Mouse (Mus musculus) layer of hippocampus, postnatal 10 days (tissue): ENCODE results near the gene Akt1s1. TPM values are rescaled to one million over a fixed set of nuclear protein-coding genes. Genes with fewer than 3 reads are reported as not detected.
A peak's percentile ranks its signal among the peaks of the same experiment; 100 is the strongest.

ENCODE experiments used
- DNase-seq, 2 experiments: peaks; one replicate each; pipeline ENCODE4 v3.0.0; 2021; ENCODE audit warnings: low spot score in 2 of 2
- long read RNA-seq: library from polyadenylated mRNA; stranded (forward); transcript quantifications from one replicate; pipeline ENCODE4 v2.0.0, GENCODE M21; 2023
- total RNA-seq, 2 experiments: library from RNA; stranded (reverse); gene quantifications; 2 replicates each; pipeline ENCODE4 v1.2.3; 2021

Akt1s1 gene
- 10 to 100 TPM; 85.8 to 95.5 TPM for total RNA-seq
- long read RNA-seq, transcript Akt1s1-204 (5 exons, 1,812 nt), result minor isoform, 10 of 53 reads
- long read RNA-seq, transcript Akt1s1-203 (5 exons, 1,160 nt), result major isoform, 18 of 53 reads
- long read RNA-seq, partial matches to known transcripts, result 5 of 53 reads
- long read RNA-seq, other reads (novel, unspliced or antisense), result 17 of 53 reads

GRCm38 (mm10) chr7:44848561-44849415, at the start of gene Akt1s1, which contains the start of gene Tbc1d17:
Gene Akt1s1 (plus strand): TSS chr7:44848991.
Gene Tbc1d17 (minus strand): TSS chr7:44849079.
- DNase-seq, result peak; percentile 99 to 100

- no peak for DNase-seq
Measured at GRCm38 (mm10) chr7:44808927-44809326, 39.9 kb upstream of the Akt1s1 start.

GRCm38 (mm10) chr7:44809466-44809865, 39.3 kb upstream of the Akt1s1 start:
- DNase-seq, result peak in 1 of 2 experiments; percentile 0

- peak in 1 of 2 experiments; percentile 2 for DNase-seq
Measured at GRCm38 (mm10) chr7:44810365-44810764, 38.4 kb upstream of the Akt1s1 start.

GRCm38 (mm10) chr7:44810819-44811557, 37.8 kb upstream of the Akt1s1 start:
- peak in 1 of 2 experiments; percentile 5 for DNase-seq

- DNase-seq, result peak in 1 of 2 experiments; percentile 10
Measured at GRCm38 (mm10) chr7:44812651-44813325, 36.0 kb upstream of the Akt1s1 start.

GRCm38 (mm10) chr7:44813985-44814384, 34.8 kb upstream of the Akt1s1 start:
- peak in 1 of 2 experiments; percentile 5 for DNase-seq

GRCm38 (mm10) chr7:44814423-44814822, 34.4 kb upstream of the Akt1s1 start:
- DNase-seq, result peak in 1 of 2 experiments; percentile 10

GRCm38 (mm10) chr7:44814952-44815553, 33.7 kb upstream of the Akt1s1 start:
- DNase-seq, result peak in 1 of 2 experiments; percentile 19

- peak; percentile 100 for DNase-seq
Measured at GRCm38 (mm10) chr7:44815721-44816469, 32.9 kb upstream of the Akt1s1 start, which contains the start of the genes Nup62 and Il4i1. Gene Nup62 (plus strand): TSS chr7:44816088. Gene Il4i1 (plus strand): TSS chr7:44816387.

- DNase-seq, result peak in 1 of 2 experiments; percentile 66
Measured at GRCm38 (mm10) chr7:44816470-44817021, 32.2 kb upstream of the Akt1s1 start, which contains the start of gene Atf5. Gene Atf5 (minus strand): TSS chr7:44816658.

GRCm38 (mm10) chr7:44817441-44817840, 31.4 kb upstream of the Akt1s1 start:
- DNase-seq, result peak in 1 of 2 experiments; percentile 10

GRCm38 (mm10) chr7:44818164-44818563, 30.6 kb upstream of the Akt1s1 start:
- peak; percentile 15 to 25 for DNase-seq

- peak; percentile 65 to 70 for DNase-seq
Measured at GRCm38 (mm10) chr7:44818751-44819235, 30.0 kb upstream of the Akt1s1 start.

GRCm38 (mm10) chr7:44819391-44819790, 29.4 kb upstream of the Akt1s1 start:
- peak in 1 of 2 experiments; percentile 8 for DNase-seq

- DNase-seq, result peak in 1 of 2 experiments; percentile 9
Measured at GRCm38 (mm10) chr7:44819863-44820262, 28.9 kb upstream of the Akt1s1 start.

GRCm38 (mm10) chr7:44820525-44820924, 28.3 kb upstream of the Akt1s1 start:
- DNase-seq, result peak; percentile 0 to 4

GRCm38 (mm10) chr7:44821666-44822448, 26.9 kb upstream of the Akt1s1 start:
- DNase-seq, result peak; percentile 2 to 7
